Mouse (Mus musculus) CH12.LX (cell line): Measurements from ENCODE around the gene Dnm3. TPM values are rescaled to one million over a fixed set of nuclear protein-coding genes. Genes with fewer than 3 reads are reported as not detected.

ENCODE experiments used
- DNase-seq: peaks from one replicate; pipeline ENCODE4 v3.0.0-alpha.2; 2013; ENCODE audit errors: extremely low read depth
- H3K27ac ChIP-seq: 2 replicates; pipeline ENCODE4 v1.5.1; 2012; ENCODE audit warnings: low read depth, mild to moderate bottlenecking, control low read depth, moderate library complexity; ENCODE audit not compliant: insufficient read depth
- H3K27me3 ChIP-seq: replicated peaks from 2 replicates; pipeline ENCODE3; 2012; ENCODE audit warnings: inconsistent platforms
- H3K36me3 ChIP-seq, 2 experiments: replicated peaks in 1 of 2; 2 replicates each; pipeline versions ENCODE3 to v1.6.1; 2012; ENCODE audit warnings: inconsistent platforms in 1 of 2, low read length in 1 of 2, mild to moderate bottlenecking in 1 of 2, mixed read lengths in 1 of 2, moderate library complexity in 1 of 2; ENCODE audit not compliant: control insufficient read depth in 1 of 2, insufficient read depth in 1 of 2
- H3K4me1 ChIP-seq, 2 experiments: 2 replicates each; pipeline ENCODE4 v1.6.1; 2012; ENCODE audit warnings: inconsistent platforms in 1 of 2, moderate library complexity in 1 of 2; ENCODE audit not compliant: insufficient read depth in 2 of 2, control insufficient read depth in 1 of 2
- H3K4me2 ChIP-seq: 2 replicates; pipeline ENCODE4 v1.6.1; 2012; ENCODE audit warnings: low read depth, mild to moderate bottlenecking, control low read depth; ENCODE audit not compliant: poor library complexity, insufficient read depth, severe bottlenecking
- H3K4me3 ChIP-seq, 3 experiments: fragments of 150-350 bp in 1 of 3; sonication (generic) in 1 of 3; replicated peaks in 1 of 3; 2 replicates each; pipeline versions ENCODE3 to v1.5.1; 2011 to 2012; ENCODE audit warnings: low read depth in 2 of 3, low read length in 2 of 3, mild to moderate bottlenecking in 2 of 3, moderate library complexity in 2 of 3, control low read depth in 1 of 3, improper control_type of control experiment in 1 of 3, inconsistent platforms in 1 of 3, mixed read lengths in 1 of 3; ENCODE audit not compliant: poor library complexity in 1 of 3
- H3K79me2 ChIP-seq: replicated peaks from 2 replicates; pipeline ENCODE4 v1.6.1; 2012; ENCODE audit warnings: mild to moderate bottlenecking, moderate library complexity; ENCODE audit not compliant: control insufficient read depth, poor library complexity, insufficient read depth, severe bottlenecking; ENCODE audit errors: extremely low read depth
- H3K9ac ChIP-seq: 2 replicates; pipeline ENCODE4 v1.6.1; 2012; ENCODE audit warnings: low read depth, mild to moderate bottlenecking, control low read depth, moderate library complexity; ENCODE audit not compliant: insufficient read depth
- H3K9me3 ChIP-seq: replicated peaks from 2 replicates; pipeline ENCODE3; 2012; ENCODE audit warnings: low read length, inconsistent platforms, mixed read lengths
- BHLHE40 ChIP-seq: IDR thresholded peaks from 2 replicates; pipeline ENCODE4 v1.6.1; 2011; ENCODE audit warnings: mild to moderate bottlenecking, low read depth, low read length, improper control_type of control experiment
- CTCF ChIP-seq, 2 experiments: IDR thresholded peaks in 1 of 2; conservative IDR thresholded peaks in 1 of 2; 2 replicates each; pipeline ENCODE4 v1.5.1; 2011 to 2012; ENCODE audit warnings: low read depth in 2 of 2, low read length in 2 of 2, improper control_type of control experiment in 1 of 2, inconsistent platforms in 1 of 2, mild to moderate bottlenecking in 1 of 2, moderate library complexity in 1 of 2
- E2F4 ChIP-seq: IDR thresholded peaks from 2 replicates; pipeline ENCODE4 v1.6.1; 2011; ENCODE audit warnings: low read depth, low read length, improper control_type of control experiment; ENCODE audit not compliant: insufficient replicate concordance
- ELF1 ChIP-seq: IDR thresholded peaks from 2 replicates; pipeline ENCODE4 v1.6.1; 2014; ENCODE audit warnings: low read depth, mild to moderate bottlenecking, inconsistent platforms, low read length, improper control_type of control experiment
- ETS1 ChIP-seq: conservative IDR thresholded peaks from 2 replicates; pipeline ENCODE4 v1.6.1; 2012; ENCODE audit warnings: low read depth, mild to moderate bottlenecking, inconsistent platforms, low read length, improper control_type of control experiment, moderate library complexity
- GABPA ChIP-seq: IDR thresholded peaks from 2 replicates; pipeline ENCODE4 v1.6.1; 2012; ENCODE audit warnings: low read depth, low read length, improper control_type of control experiment, inconsistent platforms; ENCODE audit not compliant: insufficient replicate concordance
- JUN ChIP-seq: IDR thresholded peaks from 2 replicates; pipeline ENCODE4 v1.6.1; 2011; ENCODE audit warnings: low read depth, mild to moderate bottlenecking, low read length, improper control_type of control experiment, moderate library complexity; ENCODE audit not compliant: insufficient read depth
- KAT2A ChIP-seq: IDR thresholded peaks from 2 replicates; pipeline ENCODE4 v1.6.1; 2012; ENCODE audit warnings: low read length, improper control_type of control experiment, inconsistent platforms; ENCODE audit not compliant: insufficient replicate concordance
- MAZ ChIP-seq: IDR thresholded peaks from 2 replicates; pipeline ENCODE4 v1.6.1; 2012; ENCODE audit warnings: low read depth, mild to moderate bottlenecking, inconsistent platforms, low read length, improper control_type of control experiment, moderate library complexity
- MXI1 ChIP-seq: IDR thresholded peaks from 2 replicates; pipeline ENCODE4 v1.6.1; 2011; ENCODE audit warnings: mild to moderate bottlenecking, low read depth, low read length, improper control_type of control experiment
- MYC ChIP-seq: IDR thresholded peaks from 2 replicates; pipeline ENCODE4 v1.6.1; 2011; ENCODE audit warnings: low read depth, mild to moderate bottlenecking, improper control_type of control experiment, low read length
- NRF1 ChIP-seq: IDR thresholded peaks from 2 replicates; pipeline ENCODE4 v1.6.1; 2014; ENCODE audit warnings: low read depth, mild to moderate bottlenecking, inconsistent platforms, low read length, improper control_type of control experiment, moderate library complexity
- PAX5 ChIP-seq: IDR thresholded peaks from 2 replicates; pipeline ENCODE4 v1.6.1; 2012; ENCODE audit warnings: low read length, inconsistent platforms, mixed read lengths
- POLR2A ChIP-seq: IDR thresholded peaks from 2 replicates; pipeline ENCODE4 v1.6.1; 2011; ENCODE audit warnings: low read depth, mild to moderate bottlenecking, improper control_type of control experiment, low read length
- RAD21 ChIP-seq: IDR thresholded peaks from 2 replicates; pipeline ENCODE4 v1.6.1; 2011; ENCODE audit warnings: low read depth, mild to moderate bottlenecking, low read length, improper control_type of control experiment, moderate library complexity
- RCOR1 ChIP-seq: conservative IDR thresholded peaks from 2 replicates; pipeline ENCODE4 v1.6.1; 2012; ENCODE audit warnings: low read depth, mild to moderate bottlenecking, inconsistent platforms, low read length, improper control_type of control experiment
- SMC3 ChIP-seq: IDR thresholded peaks from 2 replicates; pipeline ENCODE4 v1.6.1; 2011; ENCODE audit warnings: low read depth, low read length, improper control_type of control experiment
- TBP ChIP-seq: conservative IDR thresholded peaks from 2 replicates; pipeline ENCODE4 v1.6.1; 2011; ENCODE audit warnings: low read depth, low read length, improper control_type of control experiment
- TCF12 ChIP-seq: IDR thresholded peaks from 2 replicates; pipeline ENCODE4 v1.6.1; 2014; ENCODE audit warnings: low read depth, mild to moderate bottlenecking, inconsistent platforms, low read length, improper control_type of control experiment
- UBTF ChIP-seq: IDR thresholded peaks from 2 replicates; pipeline ENCODE4 v1.6.1; 2012; ENCODE audit warnings: low read depth, mild to moderate bottlenecking, inconsistent platforms, low read length, improper control_type of control experiment, moderate library complexity
- USF1 ChIP-seq: IDR thresholded peaks from 2 replicates; pipeline ENCODE4 v1.6.1; 2014; ENCODE audit warnings: low read depth, mild to moderate bottlenecking, inconsistent platforms, low read length, improper control_type of control experiment
- USF2 ChIP-seq: conservative IDR thresholded peaks from 2 replicates; pipeline ENCODE4 v1.6.1; 2011; ENCODE audit warnings: low read depth, low read length, improper control_type of control experiment
- ZC3H11A ChIP-seq: IDR thresholded peaks from 2 replicates; pipeline ENCODE4 v1.6.1; 2012; ENCODE audit warnings: low read depth, mild to moderate bottlenecking, inconsistent platforms, low read length, improper control_type of control experiment
- ZKSCAN1 ChIP-seq: IDR thresholded peaks from 2 replicates; pipeline ENCODE4 v1.6.1; 2012; ENCODE audit warnings: low read depth, inconsistent platforms, low read length, improper control_type of control experiment, borderline replicate concordance
- ZMIZ1 ChIP-seq: IDR thresholded peaks from 2 replicates; pipeline ENCODE4 v1.6.1; 2012; ENCODE audit warnings: low read depth, mild to moderate bottlenecking, inconsistent platforms, low read length, improper control_type of control experiment
- dilution Hi-C: fragments of 300-500 bp; cut with MboI; formaldehyde crosslinking; loops from 2 replicates; pipeline ENCODE4 v1.14.3; 2020; ENCODE audit warnings: low sequenced_read_pairs; ENCODE audit not compliant: extremely low pct_unique_long_range_greater_than_20kb, extremely low pct_ligation_motif_present
- in situ Hi-C: fragments of 300-500 bp; cut with MboI; formaldehyde crosslinking; loops from 3 replicates; pipeline ENCODE4 v1.14.3; 2019; ENCODE audit warnings: low sequenced_read_pairs, low pct_ligation_motif_present, low pct_unique_long_range_greater_than_20kb, mixed read lengths
- polyA plus RNA-seq: library from polyadenylated mRNA; unstranded; fragments of >175 nt; gene quantifications from 2 replicates; pipeline ENCODE4 v1.2.1, GENCODE M21; 2012; ENCODE audit warnings: low read depth; ENCODE audit not compliant: insufficient read length
- total RNA-seq, 2 experiments: library from RNA; depleted of rRNA; stranded (reverse); fragments of 300-350 nt in 1 of 2; fragments of >200 nt in 1 of 2; gene quantifications; 2 replicates each; pipeline ENCODE4 v1.2.3; 2012 to 2014

The Dnm3 gene
- total and polyA plus RNA-seq, 3 experiments, result 3.6 to 9.5 (median 6.9) TPM

DNA sequence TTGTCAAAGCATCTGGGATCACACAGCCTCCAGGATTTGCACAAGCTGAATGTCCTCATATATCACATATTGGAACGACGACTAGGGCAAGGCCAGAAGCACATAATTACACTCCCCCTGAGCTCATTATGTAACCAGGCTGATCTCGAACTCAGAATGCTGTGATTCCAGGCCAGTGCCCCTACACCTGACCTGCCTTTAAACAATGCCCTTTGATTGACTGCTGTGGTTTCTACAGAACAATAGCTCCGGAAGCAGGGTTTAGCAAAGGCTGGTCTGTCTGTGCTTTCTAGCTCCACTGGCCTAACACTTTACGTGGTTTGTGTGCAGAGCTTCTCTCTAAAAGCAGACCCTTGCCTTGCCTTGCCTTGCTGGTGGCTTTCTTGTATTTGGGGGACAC is 315.6 kb downstream of the Dnm3 start:
- no peak for TF ChIP-seq E2F4
- no peak for TF ChIP-seq RCOR1
- no peak for TF ChIP-seq KAT2A
- TF ChIP-seq USF1, result no peak
- TF ChIP-seq ELF1, result no peak
- no peak for TF ChIP-seq JUN
- TF ChIP-seq SMC3, result no peak
- no peak for TF ChIP-seq UBTF
- TF ChIP-seq MXI1, result no peak
- no peak for TF ChIP-seq NRF1
- TF ChIP-seq CTCF (conservative IDR thresholded peaks at IDR 0.05 in 1 of 2, IDR thresholded peaks at IDR 0.05 in 1 of 2; ENCODE audit: low read depth in 2 of 2, low read length in 2 of 2), result no peak
- no peak for TF ChIP-seq ZMIZ1
- no peaks in the 10 kb centered on the region for H3K27me3 ChIP-seq
- H3K27ac ChIP-seq, result no peak overlapping the region
- no peak overlapping the region for H3K4me2 ChIP-seq
- in situ Hi-C loops, result no loop called here
- dilution Hi-C loops, result no loop called here
- H3K9me3 ChIP-seq, result peaks cover 8% of the 10 kb centered on the region
- H3K36me3 ChIP-seq, result peaks cover 12 to 18% of the 10 kb centered on the region in 2 experiments
- DNase-seq, result no peak
- H3K4me3 ChIP-seq, result no peak overlapping the region
- peaks cover 7 to 18% of the 10 kb centered on the region in 2 experiments for H3K4me1 ChIP-seq
- H3K79me2 ChIP-seq, result no peaks in the 10 kb centered on the region
- H3K9ac ChIP-seq, result no peak overlapping the region

DNA sequence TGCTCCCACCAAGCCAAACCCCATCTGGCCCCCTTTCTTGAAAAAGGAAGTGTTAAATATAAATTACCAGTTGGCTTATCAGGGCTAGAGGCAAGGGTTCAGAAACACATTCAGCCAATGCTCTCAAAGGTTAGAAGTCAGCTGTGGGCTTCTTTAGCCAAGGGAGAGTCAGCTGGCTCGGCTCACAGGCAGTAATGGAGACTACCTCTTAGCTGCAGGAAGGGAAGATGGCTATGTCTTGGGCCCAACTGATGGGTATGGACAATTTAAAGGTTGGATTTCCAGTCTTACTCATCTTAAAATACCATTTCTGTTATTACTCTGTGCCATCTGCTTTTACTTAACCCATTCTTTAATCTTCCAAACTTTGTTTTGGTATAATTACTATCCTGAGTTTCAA is 317.1 kb downstream of the Dnm3 start:
- Histone ChIP-seq H3K4me3 (no peak overlapping the region), H3K36me3 (peaks cover 12 to 18% of the 10 kb centered on the region in 2 experiments), H3K9me3 (peaks cover 8% of the 10 kb centered on the region), H3K27ac (no peak overlapping the region), H3K79me2 (no peaks in the 10 kb centered on the region), H3K4me2 (no peak overlapping the region), H3K27me3 (no peaks in the 10 kb centered on the region), H3K4me1 (peaks cover 7 to 22% of the 10 kb centered on the region in 2 experiments), H3K9ac (no peak overlapping the region)
- no peak for TF ChIP-seq MYC
- no peak for TF ChIP-seq PAX5
- TF ChIP-seq GABPA, result no peak
- TF ChIP-seq TCF12, result no peak
- TF ChIP-seq RAD21, result no peak
- no peak for TF ChIP-seq RCOR1
- TF ChIP-seq KAT2A, result no peak
- no peak for TF ChIP-seq ETS1
- no peak for TF ChIP-seq ZKSCAN1
- TF ChIP-seq ZC3H11A, result no peak
- no peak for TF ChIP-seq MAZ
- no peak for TF ChIP-seq USF2
- no peak for TF ChIP-seq ELF1
- no peak for TF ChIP-seq BHLHE40
- TF ChIP-seq POLR2A, result no peak
- no peak for TF ChIP-seq CTCF (conservative IDR thresholded peaks at IDR 0.05 in 1 of 2, IDR thresholded peaks at IDR 0.05 in 1 of 2; ENCODE audit: low read depth in 2 of 2, low read length in 2 of 2)
- TF ChIP-seq MXI1, result no peak
- no peak for TF ChIP-seq TBP
- DNase-seq, result no peak
- in situ Hi-C loops (no loop called here), dilution Hi-C loops (no loop called here)
